Mouse (Mus musculus) cerebellum, adult 2 months (tissue): ENCODE results near the gene Gm4312. TPM values are rescaled to one million over a fixed set of nuclear protein-coding genes. Genes with fewer than 3 reads are reported as not detected.

Experiments
- polyA plus RNA-seq: library from polyadenylated mRNA; depleted of rRNA; stranded (reverse); fragments of >200 nt; gene quantifications from 2 replicates; pipeline ENCODE4 v1.2.3, GENCODE M21; 2012; rRNA removed

The Gm4312 gene
- polyA plus RNA-seq, 1 experiment: not detected

Other genes with a start within 250 kb of the Gm4312 start
- gene Gm4301, start 46.9 kb downstream of the Gm4312 start, polyA plus RNA-seq: not detected in 2 replicates
- gene Gm4302, start 41.7 kb downstream of the Gm4312 start, polyA plus RNA-seq: not detected in 2 replicates
- gene Gm4303, start 36.6 kb downstream of the Gm4312 start, polyA plus RNA-seq: not detected in 2 replicates
- gene Gm4305, start 31.5 kb downstream of the Gm4312 start, polyA plus RNA-seq: not detected in 2 replicates
- not detected in 2 replicates for gene Gm4307, start 21.2 kb downstream of the Gm4312 start, polyA plus RNA-seq
- 7.7 and 8.2 TPM in 2 replicates for gene Tmtc3, start 104.8 kb upstream of the Gm4312 start, polyA plus RNA-seq
- 7.5 and 8.1 TPM in 2 replicates for gene Cep290, start 105.0 kb upstream of the Gm4312 start, polyA plus RNA-seq
- gene 4930430F08Rik, start 207.9 kb upstream of the Gm4312 start, polyA plus RNA-seq: 36.6 and 44.5 TPM in 2 replicates
- gene 1700017N19Rik, start 207.9 kb upstream of the Gm4312 start, polyA plus RNA-seq: 0.18 TPM in 1 of 2 replicates, not detected in the other